Mouse (Mus musculus) telencephalon, adult 2 months (tissue): ENCODE measurements around the gene Rasgef1b.

ENCODE experiments used
- DNase-seq: peaks from one replicate; pipeline ENCODE4 v3.0.0-alpha.2; 2011; ENCODE audit warnings: low read depth, low spot score

Gene Rasgef1b

GRCm38 (mm10) chr5:99402784-99403183 lies 326.1 kb downstream of the Rasgef1b start:
- no peak for DNase-seq

- DNase-seq: no peak
Observed at GRCm38 (mm10) chr5:99402297-99402696, 326.6 kb downstream of the Rasgef1b start.

- DNase-seq: no peak
Observed at GRCm38 (mm10) chr5:99399855-99400626, 328.8 kb downstream of the Rasgef1b start.

DNA sequence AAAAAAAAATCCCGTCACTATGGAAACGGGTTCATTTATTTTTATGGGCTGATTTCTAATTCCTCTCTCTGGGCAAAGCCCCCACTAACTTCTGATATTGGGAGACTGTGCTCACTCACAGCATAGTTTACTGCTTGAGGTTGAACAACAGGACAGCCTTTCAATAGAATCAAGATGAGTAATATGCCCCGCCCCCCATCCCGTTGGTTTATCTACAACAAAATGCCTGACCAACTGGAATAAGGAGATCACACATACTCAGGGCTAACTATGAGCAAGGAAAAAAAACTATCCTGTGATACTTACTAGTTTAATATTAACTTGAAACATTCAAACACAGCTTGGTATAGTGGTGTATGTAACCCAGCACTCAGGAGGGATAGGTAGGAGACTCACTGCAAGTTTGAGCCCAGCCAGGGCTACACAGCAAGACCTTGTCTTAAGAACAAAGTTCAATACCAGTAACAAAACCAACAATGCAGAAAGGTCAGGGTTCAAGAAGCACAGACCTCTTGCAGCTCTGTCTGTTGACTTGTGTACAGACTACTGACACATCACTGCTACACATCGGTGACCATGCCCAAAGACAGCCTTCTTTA lies 330.3 kb downstream of the Rasgef1b start:
- no peak for DNase-seq

DNA sequence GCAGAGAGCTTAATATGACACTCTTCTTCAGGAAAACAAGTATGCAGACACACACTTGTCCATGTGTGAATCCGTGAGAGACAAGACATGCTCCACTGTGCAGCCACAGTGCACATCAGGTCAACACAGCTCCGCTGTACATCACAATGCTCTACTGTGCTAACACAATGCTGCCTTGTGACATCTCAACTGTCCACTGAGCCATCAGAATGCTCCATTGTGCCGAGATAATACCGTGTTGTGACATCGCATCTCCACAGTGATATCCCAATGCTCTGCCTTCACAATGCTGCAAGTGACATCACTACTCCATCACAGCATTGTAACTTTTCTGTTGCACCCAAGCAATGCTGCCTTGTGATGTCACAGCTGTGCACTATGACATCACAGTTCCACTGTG lies 334.3 kb downstream of the Rasgef1b start:
- peak; percentile 65 for DNase-seq

- no peak for DNase-seq
Observed at GRCm38 (mm10) chr5:99391525-99391924, 337.3 kb downstream of the Rasgef1b start.

- DNase-seq: no peak
Observed at GRCm38 (mm10) chr5:99390776-99391175, 338.1 kb downstream of the Rasgef1b start.

DNA sequence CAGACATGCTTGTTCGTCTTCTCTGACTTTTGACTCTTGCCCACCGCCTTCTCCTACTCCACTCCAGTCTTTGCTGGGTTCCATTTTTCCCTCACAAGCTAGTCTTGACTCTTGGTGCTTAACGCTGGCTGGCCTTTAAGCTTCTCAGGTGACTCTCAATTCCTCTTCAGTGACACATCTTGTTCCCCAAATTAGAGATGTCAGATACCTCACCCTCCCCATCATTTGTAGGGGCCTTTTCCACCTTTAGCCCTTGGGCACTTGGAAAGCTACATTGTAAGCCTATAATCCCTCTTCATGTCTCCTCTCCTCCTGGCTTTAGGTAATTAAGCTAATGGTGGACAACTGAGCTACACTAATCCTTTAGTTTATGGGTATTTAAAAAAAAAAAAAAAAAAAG lies 338.6 kb downstream of the Rasgef1b start:
- DNase-seq: no peak

- DNase-seq: no peak
Observed at GRCm38 (mm10) chr5:99388585-99389250, 340.1 kb downstream of the Rasgef1b start.

- no peak for DNase-seq
Observed at GRCm38 (mm10) chr5:99388131-99388530, 340.7 kb downstream of the Rasgef1b start.

DNA sequence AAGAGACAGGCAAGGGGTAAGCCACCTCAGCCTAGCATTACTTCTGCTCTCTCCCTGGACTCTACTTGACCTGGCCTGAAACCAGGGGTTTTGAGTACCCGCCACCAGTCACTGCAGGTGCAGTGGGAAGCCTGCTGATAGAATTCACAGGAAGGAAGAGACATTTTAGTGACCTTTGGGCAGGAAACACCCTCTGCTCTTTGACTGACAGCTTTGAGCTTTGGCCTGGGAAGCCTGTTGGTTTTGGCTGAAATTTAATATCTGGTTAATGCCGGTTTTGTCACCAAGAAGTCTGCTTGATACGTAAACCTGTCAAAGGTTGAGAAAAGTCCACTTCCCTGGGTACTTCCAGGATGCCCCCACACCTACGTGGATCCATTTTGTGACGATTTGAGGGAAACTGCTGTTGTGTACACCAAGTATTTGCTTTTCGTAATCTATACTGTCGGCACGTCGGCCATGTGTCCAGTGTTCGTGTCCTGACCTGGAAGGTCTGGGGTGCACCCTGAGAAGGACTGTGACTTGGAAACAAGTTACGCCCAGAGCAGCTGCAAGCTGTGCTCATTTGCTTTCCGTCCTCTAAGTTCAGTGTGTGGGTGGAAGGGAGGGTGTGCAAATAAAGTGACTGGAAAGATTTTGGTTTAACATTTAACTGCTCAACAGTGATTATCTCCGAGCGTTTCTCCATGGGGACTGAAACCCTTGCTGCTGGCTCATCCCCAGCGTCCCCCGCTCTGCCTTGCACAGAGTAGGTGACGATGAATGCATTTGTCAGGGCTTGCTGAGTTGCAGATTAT lies 341.5 kb downstream of the Rasgef1b start:
- peak; percentile 78 for DNase-seq

GRCm38 (mm10) chr5:99386246-99386845 lies 342.5 kb downstream of the Rasgef1b start:
- DNase-seq: no peak

DNA sequence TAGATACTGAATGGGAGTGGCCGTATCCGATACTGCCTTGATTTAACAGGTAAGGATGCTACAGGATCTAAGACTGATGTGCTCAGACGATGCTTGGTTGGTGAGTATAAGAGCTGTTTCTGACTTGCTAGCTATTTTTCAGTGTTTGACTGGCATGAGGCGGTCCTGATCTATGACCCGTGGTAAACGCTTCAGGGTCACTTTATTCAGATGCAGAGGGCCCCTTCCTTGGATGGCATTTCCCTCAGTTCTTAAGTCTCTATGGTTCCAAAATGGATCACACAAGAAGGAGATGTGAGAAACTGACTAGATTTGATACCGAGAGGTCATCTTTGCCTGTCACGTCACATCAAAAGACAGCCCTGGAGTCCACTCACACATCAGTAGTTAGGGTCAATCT lies 343.1 kb downstream of the Rasgef1b start:
- no peak for DNase-seq

DNA sequence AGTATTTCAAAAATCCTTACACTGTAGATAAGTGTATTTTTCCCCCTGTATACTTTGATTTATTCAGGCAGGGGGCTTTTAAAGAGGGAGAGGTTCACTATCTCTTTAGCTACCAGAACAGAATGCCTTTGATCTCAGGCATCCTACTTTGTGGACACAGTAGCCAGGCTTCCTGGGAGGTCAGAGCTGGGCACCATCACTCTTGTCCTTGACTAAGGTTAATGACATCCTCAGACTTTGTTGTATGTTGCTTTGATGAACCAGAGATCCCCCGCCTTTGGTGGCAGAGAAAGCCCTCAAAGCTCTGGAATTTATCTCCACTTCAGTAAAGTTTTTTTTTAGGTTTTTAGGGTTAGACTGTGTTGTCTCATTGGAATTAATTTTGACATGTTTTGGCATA lies 343.8 kb downstream of the Rasgef1b start:
- no peak for DNase-seq

DNA sequence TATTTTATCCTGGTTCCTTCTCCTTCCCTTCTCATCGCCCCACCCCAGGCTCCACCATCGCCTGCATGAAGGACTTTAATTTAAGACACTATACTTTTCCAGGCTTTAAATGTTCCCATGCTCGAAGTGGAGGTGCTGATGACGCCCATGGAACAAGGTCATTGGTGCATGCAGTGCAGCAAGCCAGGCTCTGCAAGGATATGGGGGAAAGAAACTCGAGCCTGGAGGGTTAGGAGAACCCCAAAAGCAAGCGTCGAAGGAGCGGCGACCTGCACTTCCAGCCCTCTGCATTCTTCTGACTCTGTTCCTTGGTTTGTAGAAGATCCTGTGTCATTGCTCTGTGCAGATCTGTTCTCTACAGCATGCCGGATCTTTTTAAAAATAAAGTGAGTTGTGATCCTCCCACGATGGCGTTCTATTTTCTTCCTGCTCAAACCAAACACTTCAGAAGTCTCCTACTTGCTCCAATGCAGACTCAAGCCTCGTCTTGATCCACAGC lies 345.0 kb downstream of the Rasgef1b start:
- DNase-seq: peak; percentile 92

DNA sequence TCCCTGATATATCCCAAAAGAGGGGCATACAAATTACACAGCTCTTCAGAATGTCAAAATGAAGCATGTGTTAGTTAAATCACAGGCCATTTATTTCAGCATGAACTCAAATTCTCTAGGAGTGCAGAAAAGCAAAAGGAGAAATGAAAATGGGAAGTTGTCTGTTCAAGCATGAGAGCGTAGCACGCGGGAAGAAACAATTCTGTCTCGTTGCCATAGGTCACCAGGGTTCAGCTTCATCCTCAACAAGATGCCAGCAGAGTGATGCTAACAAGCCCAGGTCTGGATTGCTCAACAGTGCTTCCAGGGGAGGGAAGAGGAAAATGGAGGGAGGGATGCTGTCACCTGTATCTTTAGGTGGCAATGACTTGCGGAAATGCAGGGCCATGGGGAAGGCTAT lies 346.1 kb downstream of the Rasgef1b start:
- DNase-seq: no peak

GRCm38 (mm10) chr5:99381639-99382038 lies 347.2 kb downstream of the Rasgef1b start:
- DNase-seq: no peak

DNA sequence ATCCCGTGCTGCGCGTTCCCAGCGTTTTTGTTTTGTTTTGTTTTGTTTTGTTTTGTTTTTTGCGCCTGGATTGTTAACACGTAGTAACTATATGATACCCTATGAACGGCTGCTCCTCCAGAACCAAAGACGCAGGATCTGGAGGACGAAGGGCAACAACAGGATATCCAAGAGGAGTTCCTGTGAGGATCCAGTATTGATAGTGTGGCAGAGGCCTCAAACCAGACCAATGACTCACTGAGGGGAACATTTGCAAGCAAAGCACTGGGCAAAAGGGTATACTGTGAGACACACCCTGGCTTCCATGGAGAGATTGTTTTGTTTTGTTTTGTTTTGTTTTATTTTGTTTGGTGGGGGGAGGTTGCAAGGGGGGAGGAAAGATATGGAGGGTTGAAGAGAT lies 348.0 kb downstream of the Rasgef1b start:
- no peak for DNase-seq

GRCm38 (mm10) chr5:99380166-99380565 lies 348.7 kb downstream of the Rasgef1b start:
- DNase-seq: no peak

- DNase-seq: no peak
Observed at GRCm38 (mm10) chr5:99378437-99379226, 350.2 kb downstream of the Rasgef1b start.

DNA sequence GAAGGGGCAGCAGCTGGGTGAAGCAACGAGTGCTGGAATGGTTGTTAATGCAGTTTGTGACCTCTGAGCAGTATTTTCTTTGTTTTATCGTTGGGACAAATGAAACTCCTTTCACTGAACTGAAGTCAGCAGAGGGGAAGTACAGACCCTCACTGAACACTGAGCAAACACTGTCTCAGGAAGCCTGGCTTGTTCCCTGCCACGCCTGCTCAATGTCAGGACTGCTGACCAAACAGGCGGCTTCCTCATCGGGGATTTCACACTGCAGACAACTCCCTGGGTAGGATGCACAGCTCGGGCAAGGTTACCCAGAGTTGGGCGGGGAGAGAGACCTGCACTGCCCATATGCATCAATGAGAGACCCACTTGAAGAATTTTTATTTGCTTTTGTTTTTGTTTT lies 353.1 kb downstream of the Rasgef1b start:
- DNase-seq: no peak
